Mouse (Mus musculus) heart, embryonic 11.5 days (tissue): ENCODE data around the gene Prrx2. TPM values are rescaled to one million over a fixed set of nuclear protein-coding genes. Genes with fewer than 3 reads are reported as not detected.

Experiments used
- ATAC-seq: fragments of 200-750 bp; cut with Nextera tagmentation; replicated peaks from 2 replicates; pipeline ENCODE4 v1.8.0; 2017; ENCODE audit warnings: moderate library complexity; ENCODE audit not compliant: insufficient number of reproducible peaks, low FRiP score, low TSS enrichment
- H3K27ac ChIP-seq: fragments of 300-500 bp; sonication (generic); 2 replicates; pipeline ENCODE4 v1.5.1; 2014; ENCODE audit warnings: mild to moderate bottlenecking, low read depth, low read length
- H3K27me3 ChIP-seq: fragments of 300-500 bp; sonication (generic); 2 replicates; pipeline ENCODE4 v1.6.1; 2014; ENCODE audit warnings: mild to moderate bottlenecking, low read length, mixed read lengths; ENCODE audit not compliant: control insufficient read depth, insufficient read depth
- H3K36me3 ChIP-seq: fragments of 300-500 bp; sonication (generic); 2 replicates; pipeline ENCODE4 v1.6.1; 2014; ENCODE audit warnings: mild to moderate bottlenecking, low read length, moderate library complexity, mixed read lengths; ENCODE audit not compliant: control insufficient read depth, insufficient read depth
- H3K4me1 ChIP-seq: fragments of 300-500 bp; sonication (generic); 2 replicates; pipeline ENCODE4 v1.6.1; 2014; ENCODE audit warnings: low read length; ENCODE audit not compliant: control insufficient read depth, insufficient read depth
- H3K4me2 ChIP-seq: fragments of 300-500 bp; sonication (generic); 2 replicates; pipeline ENCODE4 v1.6.1; 2014; ENCODE audit warnings: mild to moderate bottlenecking, moderate library complexity
- H3K4me3 ChIP-seq: fragments of 300-500 bp; sonication (generic); 2 replicates; pipeline ENCODE4 v1.5.1; 2014; ENCODE audit warnings: low read depth, low read length
- H3K9ac ChIP-seq: fragments of 300-500 bp; sonication (generic); 2 replicates; pipeline ENCODE4 v1.6.1; 2014; ENCODE audit warnings: mild to moderate bottlenecking, low read depth, low read length, moderate library complexity
- H3K9me3 ChIP-seq: fragments of 300-500 bp; sonication (generic); replicated peaks from 2 replicates; pipeline ENCODE4 v1.6.1; 2016; ENCODE audit warnings: low read length; ENCODE audit not compliant: control insufficient read depth
- WGBS: fragments of 180-500 bp; shearing (Covaris S2); extraction: QIAGEN DNeasy Blood & Tissue Kit; methylation state at CpG from one replicate; pipeline ENCODE4 v1.1.7; 2014; ENCODE audit not compliant: insufficient replicate concordance; 5-methylcytosine and 5-hydroxymethylcytosine counted together
- polyA plus RNA-seq: library from polyadenylated mRNA; unstranded; fragments of >200 nt; fragmentation: Nextera tagmentation; extraction: Ambion mirVana; gene quantifications from 2 replicates; pipeline ENCODE4 v1.2.1, GENCODE M21; 2014

Prrx2 gene
- polyA plus RNA-seq, 1 experiment from 2014 or later = 55.8 TPM

DNA sequence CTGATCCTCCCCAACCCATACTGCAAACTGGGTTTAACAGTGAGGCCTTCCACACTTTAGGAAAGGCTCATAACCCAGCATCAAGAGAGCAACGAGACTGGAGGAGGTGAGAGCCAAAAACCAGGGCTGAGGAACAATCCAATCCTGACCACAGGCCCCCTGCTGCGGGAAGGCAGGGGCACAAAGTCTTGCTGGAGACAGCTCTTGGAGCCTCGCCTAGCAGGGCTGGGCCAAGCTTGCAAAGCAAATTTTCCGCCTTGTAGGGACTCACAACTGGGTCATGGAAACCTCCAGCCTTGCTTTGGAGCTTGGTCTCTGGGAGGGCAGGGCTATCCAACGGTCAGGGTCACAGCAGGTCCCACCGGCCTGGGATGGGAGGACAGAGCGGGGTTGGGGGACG is 36.1 kb downstream of the Prrx2 start:
- no peak overlapping the region for H3K4me3 ChIP-seq
- no peak overlapping the region for H3K9ac ChIP-seq
- no peak overlapping the region for H3K4me2 ChIP-seq
- no peaks in the 10 kb centered on the region for H3K36me3 ChIP-seq
- no peak for ATAC-seq
- no peaks in the 10 kb centered on the region for H3K9me3 ChIP-seq
- H3K27me3 ChIP-seq = no peaks in the 10 kb centered on the region
- peaks cover 26% of the 10 kb centered on the region for H3K4me1 ChIP-seq
- 72% methylated on average over 8 of the region's 8 CpGs for WGBS
- H3K27ac ChIP-seq = no peak overlapping the region

GRCm38 (mm10) chr2:30872669-30873068 is 37.9 kb downstream of the Prrx2 start:
- Histone ChIP-seq H3K27me3 (no peaks in the 10 kb centered on the region), H3K9me3 (no peaks in the 10 kb centered on the region), H3K27ac (peak overlapping the region; percentile 30; the same call in 1 of the 2 replicates), H3K9ac (no peak overlapping the region), H3K4me3 (no peak overlapping the region), H3K36me3 (no peaks in the 10 kb centered on the region), H3K4me1 (peaks cover 31% of the 10 kb centered on the region), H3K4me2 (no peak overlapping the region)
- 66% methylated on average over 6 of the region's 6 CpGs for WGBS
- ATAC-seq = no peak

GRCm38 (mm10) chr2:30874445-30874844 is 39.7 kb downstream of the Prrx2 start:
- H3K9me3 ChIP-seq = no peaks in the 10 kb centered on the region
- no peaks in the 10 kb centered on the region for H3K27me3 ChIP-seq
- ATAC-seq = no peak
- no peak overlapping the region for H3K4me2 ChIP-seq
- no peak overlapping the region for H3K9ac ChIP-seq
- WGBS = 49% methylated on average over 10 of the region's 10 CpGs
- no peak overlapping the region for H3K27ac ChIP-seq
- H3K4me3 ChIP-seq = no peak overlapping the region
- H3K4me1 ChIP-seq = peaks cover 31% of the 10 kb centered on the region
- H3K36me3 ChIP-seq = peaks cover 5% of the 10 kb centered on the region

GRCm38 (mm10) chr2:30875096-30875495 is 40.3 kb downstream of the Prrx2 start:
- Histone ChIP-seq H3K27ac (no peak overlapping the region), H3K4me3 (no peak overlapping the region), H3K4me1 (peaks cover 31% of the 10 kb centered on the region), H3K4me2 (no peak overlapping the region), H3K9ac (no peak overlapping the region), H3K27me3 (no peaks in the 10 kb centered on the region), H3K36me3 (peaks cover 5% of the 10 kb centered on the region), H3K9me3 (no peaks in the 10 kb centered on the region)
- ATAC-seq = no peak
- 64% methylated on average over 7 of the region's 7 CpGs for WGBS

GRCm38 (mm10) chr2:30875621-30876432 is 41.1 kb downstream of the Prrx2 start:
- H3K27me3 ChIP-seq = no peaks in the 10 kb centered on the region
- H3K27ac ChIP-seq = 0 out of 2 replicates have a peak overlapping the region, but pooled peaks have one; percentile 10
- peaks cover 31% of the 10 kb centered on the region for H3K4me1 ChIP-seq
- 45% methylated on average over 11 of the region's 11 CpGs for WGBS
- H3K9me3 ChIP-seq = no peaks in the 10 kb centered on the region
- H3K36me3 ChIP-seq = peaks cover 12% of the 10 kb centered on the region
- ATAC-seq = no peak
- H3K9ac ChIP-seq = no peak overlapping the region
- no peak overlapping the region for H3K4me2 ChIP-seq
- no peak overlapping the region for H3K4me3 ChIP-seq

DNA sequence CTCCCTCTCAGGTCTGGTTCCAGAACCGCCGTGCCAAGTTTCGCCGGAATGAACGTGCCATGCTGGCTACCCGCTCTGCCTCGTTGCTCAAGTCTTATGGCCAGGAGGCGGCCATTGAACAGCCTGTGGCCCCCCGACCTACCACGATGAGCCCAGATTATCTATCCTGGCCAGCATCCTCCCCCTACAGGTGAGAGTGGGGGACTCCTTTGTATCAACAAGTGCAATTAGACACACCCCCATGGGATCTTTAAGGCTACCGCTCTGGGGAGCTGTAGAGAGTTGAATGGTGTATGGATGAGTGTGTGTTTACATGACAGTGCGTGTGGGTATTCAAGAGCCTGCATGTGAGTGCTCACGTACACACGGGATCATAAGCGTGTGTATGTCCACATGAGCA is 44.7 kb downstream of the Prrx2 start:
- Histone ChIP-seq H3K4me3 (no peak overlapping the region), H3K27me3 (no peaks in the 10 kb centered on the region), H3K9me3 (no peaks in the 10 kb centered on the region), H3K4me1 (peaks cover 19% of the 10 kb centered on the region), H3K36me3 (peaks cover 17% of the 10 kb centered on the region), H3K27ac (no peak overlapping the region), H3K9ac (no peak overlapping the region), H3K4me2 (no peak overlapping the region)
- 88% methylated on average over 15 of the region's 15 CpGs for WGBS
- ATAC-seq = no peak

- peaks cover 2% of the 10 kb centered on the region for H3K4me1 ChIP-seq
- H3K27ac ChIP-seq = no peak overlapping the region
- WGBS = 85% methylated on average over 7 of the region's 7 CpGs
- peaks cover 22% of the 10 kb centered on the region for H3K36me3 ChIP-seq
- no peak for ATAC-seq
- no peak overlapping the region for H3K9ac ChIP-seq
- H3K9me3 ChIP-seq = no peaks in the 10 kb centered on the region
- no peak overlapping the region for H3K4me2 ChIP-seq
- H3K27me3 ChIP-seq = no peaks in the 10 kb centered on the region
- H3K4me3 ChIP-seq = no peak overlapping the region
Measured at GRCm38 (mm10) chr2:30881215-30881614, 46.4 kb downstream of the Prrx2 start.

- 86% methylated on average over 4 of the region's 4 CpGs for WGBS
- Histone ChIP-seq H3K27ac (no peak overlapping the region), H3K4me3 (no peak overlapping the region), H3K4me1 (no peaks in the 10 kb centered on the region), H3K36me3 (peaks cover 17% of the 10 kb centered on the region), H3K9ac (no peak overlapping the region), H3K27me3 (no peaks in the 10 kb centered on the region), H3K9me3 (0 out of 2 replicates have a peak, but pooled peaks cover 3% of the 10 kb centered on the region), H3K4me2 (no peak overlapping the region)
- no peak for ATAC-seq
Measured at GRCm38 (mm10) chr2:30884852-30885373, 50.1 kb downstream of the Prrx2 start.
